Mouse (Mus musculus) lung, postnatal 10 days (tissue): Measurements from ENCODE around the gene Gpr146.
"Not testable (repeated sequence)": the region's sequence is repeated elsewhere in the genome, so short reads cannot be mapped to it uniquely, and the experiment has no call there.

Source experiments
- DNase-seq: peaks from one replicate; pipeline ENCODE4 v3.0.0; 2021

The Gpr146 gene

GRCm38 (mm10) chr5:139377468-139378270 is at the start of gene Gpr146:
Gene Gpr146 (plus strand): TSS chr5:139377697.
- DNase-seq = peak; percentile 89

- no peak for DNase-seq
Observed at GRCm38 (mm10) chr5:139330766-139331165, 46.7 kb upstream of the Gpr146 start.

GRCm38 (mm10) chr5:139331742-139332141 is 45.8 kb upstream of the Gpr146 start:
- DNase-seq = peak; percentile 89

GRCm38 (mm10) chr5:139332590-139333272 is 44.8 kb upstream of the Gpr146 start:
- DNase-seq = no peak

GRCm38 (mm10) chr5:139333301-139334013 is 44.0 kb upstream of the Gpr146 start:
- no peak for DNase-seq

- not testable (repeated sequence) for DNase-seq
Observed at GRCm38 (mm10) chr5:139334394-139334793, 43.1 kb upstream of the Gpr146 start.

GRCm38 (mm10) chr5:139335634-139336033 is 41.9 kb upstream of the Gpr146 start:
- no peak for DNase-seq

DNA sequence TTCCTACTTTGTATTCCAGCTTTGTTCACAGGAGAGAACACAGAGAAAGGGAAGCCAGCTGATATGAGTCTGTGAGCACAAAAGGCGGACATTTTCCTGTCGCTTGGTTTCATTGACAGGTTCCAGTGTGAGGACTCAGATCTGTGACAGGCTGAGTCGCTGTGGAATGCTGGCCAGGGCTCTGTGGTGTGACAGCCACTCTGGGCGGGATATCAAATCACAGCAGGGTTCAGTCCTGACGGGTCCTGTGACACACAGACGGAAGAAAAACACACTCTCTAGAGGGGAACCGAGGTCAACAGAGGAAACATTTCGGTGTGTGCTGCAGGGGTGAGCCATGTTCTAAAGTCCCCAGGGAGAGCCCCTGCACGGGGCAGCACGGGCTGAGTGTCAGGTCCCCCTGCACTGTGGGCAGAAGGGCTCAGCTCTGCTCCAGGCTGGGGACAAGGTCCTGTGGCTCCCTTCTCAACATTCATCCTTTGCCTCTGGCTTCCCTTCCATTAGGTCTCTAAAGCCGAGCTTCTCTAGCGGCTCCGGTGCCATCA is 39.6 kb upstream of the Gpr146 start:
- DNase-seq = no peak

DNA sequence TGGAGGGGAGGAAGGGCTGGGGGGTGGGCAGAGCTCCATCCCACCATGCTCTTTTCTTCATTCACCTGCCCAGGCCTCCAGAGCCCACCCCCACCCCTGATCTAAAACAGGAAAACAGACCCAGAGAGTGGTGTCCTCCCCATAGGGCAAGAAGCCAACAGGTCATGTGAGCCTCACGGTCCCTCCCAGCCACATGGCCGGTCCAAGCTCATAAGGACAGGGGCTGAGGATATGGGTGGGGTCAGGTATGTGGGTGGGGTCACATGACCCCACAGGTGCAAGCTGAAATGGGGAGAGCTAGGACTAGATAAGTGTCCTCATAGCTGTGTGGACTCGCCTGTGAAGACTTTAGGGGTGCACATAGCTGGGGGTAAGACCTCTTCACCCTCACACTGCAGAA is 39.1 kb upstream of the Gpr146 start:
- peak; percentile 44 for DNase-seq

- no peak for DNase-seq
Observed at GRCm38 (mm10) chr5:139338891-139339290, 38.6 kb upstream of the Gpr146 start.

GRCm38 (mm10) chr5:139344021-139344686 is 33.3 kb upstream of the Gpr146 start:
- peak; percentile 90 for DNase-seq

- DNase-seq = peak; percentile 97
Observed at GRCm38 (mm10) chr5:139344687-139345363, 32.7 kb upstream of the Gpr146 start.

DNA sequence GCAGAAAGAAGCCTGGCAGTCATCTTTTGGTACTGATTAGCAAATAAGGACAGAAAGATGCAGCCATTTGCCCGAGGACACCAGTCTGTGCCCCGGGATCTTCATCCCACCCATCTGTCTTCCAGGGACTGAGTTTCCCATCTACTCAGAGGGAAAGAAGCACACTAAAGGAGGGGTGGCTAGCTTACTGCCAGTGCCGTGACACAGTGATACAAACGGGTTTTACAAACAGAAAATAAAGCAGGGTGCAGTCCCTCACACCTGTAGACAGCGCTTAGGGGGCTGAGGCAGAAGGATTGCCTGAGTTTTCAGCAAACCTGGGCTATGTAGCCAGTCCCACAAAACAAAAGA is 32.2 kb upstream of the Gpr146 start:
- DNase-seq = no peak

- no peak for DNase-seq
Observed at GRCm38 (mm10) chr5:139347225-139347624, 30.3 kb upstream of the Gpr146 start.

DNA sequence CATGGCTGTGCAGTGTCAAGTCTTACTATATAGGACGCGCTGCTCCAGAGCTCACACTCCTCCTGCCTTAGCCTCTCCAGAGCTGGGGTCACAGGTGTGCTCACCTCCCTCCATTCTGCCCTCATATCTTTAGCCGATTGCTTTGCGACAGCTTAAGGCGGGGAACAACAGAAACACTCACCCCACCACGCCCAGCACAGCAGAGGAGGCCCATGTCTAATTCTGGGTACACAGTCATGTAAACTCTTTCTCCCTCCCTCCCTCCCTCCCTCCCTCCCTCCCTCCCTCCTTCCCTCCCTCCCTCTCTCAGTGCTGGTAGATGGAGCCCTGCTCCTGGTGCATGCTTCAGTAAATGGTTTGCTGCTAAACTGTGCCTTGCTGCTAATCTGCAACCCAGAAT is 27.8 kb upstream of the Gpr146 start:
- no peak for DNase-seq

GRCm38 (mm10) chr5:139351134-139351533 is 26.4 kb upstream of the Gpr146 start, which contains the start of gene Cox19:
Gene Cox19 (minus strand): TSS chr5:139351418.
- DNase-seq = no peak

DNA sequence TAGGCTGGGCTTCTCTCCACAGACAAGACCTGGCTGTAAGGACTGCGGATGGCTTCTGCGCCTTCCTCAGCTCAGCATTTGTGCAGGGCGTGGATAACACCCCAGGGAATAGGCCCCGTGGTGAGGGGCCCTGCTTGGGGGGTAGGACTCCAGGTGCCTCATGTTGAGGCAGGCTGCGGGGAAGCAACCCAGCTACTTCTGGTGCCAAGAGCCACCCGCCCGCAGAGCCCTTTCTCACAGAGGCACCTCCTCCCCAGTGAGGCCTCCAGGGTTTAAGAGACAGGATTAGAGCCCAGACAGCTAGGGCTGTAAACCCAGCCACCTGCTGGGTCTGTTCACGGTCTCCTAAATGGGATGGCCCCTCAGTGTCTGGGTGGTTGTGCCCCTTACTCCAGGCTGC is 25.9 kb upstream of the Gpr146 start:
- DNase-seq = no peak

DNA sequence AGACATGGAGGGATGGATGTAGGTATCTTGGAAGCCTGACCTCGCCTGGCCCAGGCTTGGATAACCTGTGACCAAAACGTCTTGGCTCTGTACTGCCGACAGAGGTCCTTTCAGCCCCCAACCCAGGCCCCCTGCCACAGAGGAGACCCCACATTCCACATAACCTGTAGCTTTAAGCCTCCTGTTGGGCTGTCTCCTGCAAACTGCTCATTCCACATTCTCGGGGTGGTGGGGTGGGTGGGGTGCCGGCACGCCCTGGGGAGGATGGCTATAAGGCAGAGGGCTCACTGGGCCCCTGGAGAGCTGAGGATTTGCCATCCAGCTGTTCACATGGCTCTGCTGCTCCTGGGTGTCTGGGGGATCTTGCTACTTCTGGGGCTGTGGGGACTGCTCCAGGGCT is 25.2 kb upstream of the Gpr146 start, which contains the start of gene Cyp2w1:
Cyp2w1 (plus strand) TSS at position 301 of the 400 bp plus-strand sequence.
- DNase-seq = no peak

- DNase-seq = peak; percentile 55
Observed at GRCm38 (mm10) chr5:139353496-139353895, 24.0 kb upstream of the Gpr146 start.

DNA sequence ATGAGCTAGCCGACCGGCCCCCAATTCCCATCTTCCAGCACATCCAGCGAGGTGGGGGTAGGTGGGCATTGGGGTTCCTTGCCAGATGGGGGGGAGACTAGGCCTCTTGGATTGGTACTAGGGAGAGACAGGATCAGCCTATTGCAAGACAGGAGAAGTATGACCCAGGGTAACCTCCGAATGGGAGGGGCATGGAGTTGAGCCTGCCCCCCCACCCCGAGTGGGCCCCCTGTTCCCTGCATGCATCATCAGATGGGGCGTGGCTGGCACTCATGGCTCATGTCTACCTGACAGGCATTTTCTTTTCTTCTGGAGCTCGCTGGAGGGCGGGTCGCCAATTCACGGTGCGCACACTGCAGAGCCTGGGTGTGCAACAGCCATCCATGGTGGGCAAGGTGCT is 23.6 kb upstream of the Gpr146 start:
- DNase-seq = no peak

GRCm38 (mm10) chr5:139355235-139355772 is 22.2 kb upstream of the Gpr146 start:
- DNase-seq = peak; percentile 89

DNA sequence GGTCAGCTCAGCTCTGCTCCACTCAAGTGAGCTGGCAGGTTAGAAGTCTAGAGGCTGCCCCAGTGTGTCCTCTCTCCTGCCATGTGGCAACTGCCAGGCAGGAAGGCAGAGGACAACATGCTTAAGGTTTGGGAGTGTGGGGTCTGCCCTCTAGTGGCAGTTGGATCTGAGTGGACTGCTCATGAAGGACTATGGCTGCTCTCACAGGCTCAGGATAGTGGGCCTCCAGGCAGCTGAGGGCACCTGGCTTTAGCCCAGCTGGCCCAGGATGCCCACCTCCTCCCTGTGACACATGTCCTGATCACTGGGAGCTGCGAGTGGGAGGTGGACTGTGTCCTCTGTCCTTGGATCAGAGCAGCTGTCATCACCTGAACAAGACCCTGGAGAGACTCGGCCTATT is 18.8 kb upstream of the Gpr146 start:
- DNase-seq = peak; percentile 68
